ENCODE assay signal across 13 mouse cellular contexts in genomic region chr8:45917040-45917679, GRCm38 (mm10). TPM values are rescaled to one million over a fixed set of nuclear protein-coding genes. Genes with fewer than 3 reads are reported as not detected.
DNase-seq lines count a peak whose midpoint lies in the region; ATAC-seq and TF ChIP-seq lines count a peak whose summit lies in the region.
"Had no signal": no experiment of that assay in that cellular context is flagged by ENCODE, and none has a peak within 500 bp of the region (broad histone marks: within the 10 kb centered on the region; RNA-seq: fewer than 3 reads in every experiment).

No protein-coding gene starts in this region.

- peaks cover 6% of the 10 kb centered on the region; the same call in 1 of the 2 replicates for H3K4me1 ChIP-seq in limb, embryonic 14.5 days (ENCODE audit: control insufficient read depth, insufficient read depth, low read length)
- H3K4me1 ChIP-seq in midbrain, embryonic 14.5 days (ENCODE audit: control insufficient read depth, insufficient read depth, low read length) = no peaks in the 10 kb centered on the region
- no peaks in the 10 kb centered on the region for H3K4me1 ChIP-seq in intestine, embryonic 16.5 days (ENCODE audit: control insufficient read depth, insufficient read depth, low read length)
- H3K4me1 ChIP-seq: liver, embryonic 13.5 days had no signal

- peak; percentile 59 for ATAC-seq in limb, embryonic 14.5 days (ENCODE audit: low FRiP score, low read depth)
- no peak for ATAC-seq in midbrain, embryonic 14.5 days (ENCODE audit: low FRiP score, low TSS enrichment)
- ATAC-seq in intestine, embryonic 16.5 days = no peak

- 32% methylated on average over 19 of the region's 20 CpGs for WGBS in limb, embryonic 14.5 days
- 80% methylated on average over 20 of the region's 20 CpGs for WGBS in midbrain, embryonic 14.5 days
- WGBS in intestine, embryonic 16.5 days = 71% methylated on average over 20 of the region's 20 CpGs

- no peaks in the 10 kb centered on the region for H3K36me3 ChIP-seq in limb, embryonic 14.5 days (ENCODE audit: control insufficient read depth, insufficient read depth, low read length)
- no peaks in the 10 kb centered on the region for H3K36me3 ChIP-seq in midbrain, embryonic 14.5 days (ENCODE audit: control insufficient read depth, insufficient read depth, low read length)
- no peaks in the 10 kb centered on the region for H3K36me3 ChIP-seq in intestine, embryonic 16.5 days (ENCODE audit: control insufficient read depth, insufficient read depth, low read length)
- H3K36me3 ChIP-seq: hindbrain, embryonic 10.5 days; liver, embryonic 13.5 days had no signal

- no peaks in the 10 kb centered on the region for H3K27me3 ChIP-seq in limb, embryonic 14.5 days (ENCODE audit: control insufficient read depth, insufficient read depth, low read length)
- no peaks in the 10 kb centered on the region for H3K27me3 ChIP-seq in midbrain, embryonic 14.5 days (ENCODE audit: control insufficient read depth, insufficient read depth, low read length)
- no peaks in the 10 kb centered on the region for H3K27me3 ChIP-seq in intestine, embryonic 16.5 days (replicated peaks; ENCODE audit: control insufficient read depth, insufficient read depth, low read length)
- H3K27me3 ChIP-seq: liver, embryonic 13.5 days had no signal

- H3K9me3 ChIP-seq in limb, embryonic 14.5 days (ENCODE audit: control insufficient read depth, low read length) = no peaks in the 10 kb centered on the region
- H3K9me3 ChIP-seq in midbrain, embryonic 14.5 days (ENCODE audit: control insufficient read depth, low read length) = no peaks in the 10 kb centered on the region
- H3K9me3 ChIP-seq in intestine, embryonic 16.5 days (ENCODE audit: control insufficient read depth, low read length) = no peaks in the 10 kb centered on the region
- H3K9me3 ChIP-seq: hindbrain, embryonic 10.5 days; liver, embryonic 13.5 days had no signal

- H3K9ac ChIP-seq in limb, embryonic 14.5 days (ENCODE audit: low read depth, low read length, severe bottlenecking) = no peak overlapping the region
- H3K9ac ChIP-seq in midbrain, embryonic 14.5 days (replicated peaks; ENCODE audit: low read length) = no peak overlapping the region
- no peak overlapping the region for H3K9ac ChIP-seq in intestine, embryonic 16.5 days (ENCODE audit: low read depth, low read length)
- H3K9ac ChIP-seq: liver, embryonic 13.5 days had no signal

- no peak for TF ChIP-seq POLR2A in limb, embryonic 14.5 days (IDR thresholded peaks at IDR 0.05; ENCODE audit: borderline replicate concordance, extremely low read depth, insufficient read depth, insufficient read length)

- DNase-seq in heart, adult 18-20 months = peak; percentile 38 to 42
- DNase-seq in heart, adult 8-10 months (ENCODE audit: low spot score) = no peak
- DNase-seq in R1 (ENCODE audit: low read depth, low spot score) = peak; percentile 30
- peak; percentile 10 to 26 for DNase-seq in heart, adult 9 months (ENCODE audit: low spot score in 2 of 2)
- DNase-seq in limb, embryonic 14.5 days (ENCODE audit: low spot score) = peak; percentile 26
- DNase-seq in cerebellum, adult 11-12 months = no peak
- DNase-seq in midbrain, embryonic 14.5 days = no peak
- DNase-seq: layer of hippocampus, adult 9-11 months; liver, embryonic 13.5 days; thymus, postnatal 25 days had no signal

- H3K27ac ChIP-seq in limb, embryonic 14.5 days (replicated peaks; ENCODE audit: low read depth, low read length) = peak overlapping the region; percentile 38; the same call in 1 of the 2 replicates
- no peak overlapping the region for H3K27ac ChIP-seq in midbrain, embryonic 14.5 days (replicated peaks; ENCODE audit: low read depth, low read length)
- H3K27ac ChIP-seq in intestine, embryonic 16.5 days (ENCODE audit: low read length) = no peak overlapping the region
- H3K27ac ChIP-seq: hindbrain, embryonic 10.5 days; liver, embryonic 13.5 days had no signal

- peak overlapping the region; percentile 3; the same call in 1 of the 2 replicates for H3K4me3 ChIP-seq in limb, embryonic 14.5 days (replicated peaks; ENCODE audit: low read length)
- H3K4me3 ChIP-seq in midbrain, embryonic 14.5 days (replicated peaks; ENCODE audit: low read depth, low read length) = no peak overlapping the region
- no peak overlapping the region for H3K4me3 ChIP-seq in intestine, embryonic 16.5 days (ENCODE audit: low read length)
- H3K4me3 ChIP-seq: erythroblast, embryonic 14.5 days; hindbrain, embryonic 10.5 days; liver, embryonic 13.5 days had no signal

- peak overlapping the region; percentile 29 for H3K4me2 ChIP-seq in limb, embryonic 14.5 days (replicated peaks; ENCODE audit: low read depth, low read length, severe bottlenecking)
- no peak overlapping the region for H3K4me2 ChIP-seq in midbrain, embryonic 14.5 days (ENCODE audit: low read length)
- no peak overlapping the region for H3K4me2 ChIP-seq in intestine, embryonic 16.5 days (ENCODE audit: low read depth, low read length)
- H3K4me2 ChIP-seq: liver, embryonic 13.5 days had no signal

RNA-seq across cellular contexts. Expression of gene Ccdc110, which starts 17.3 kb away (rescaled TPM):
- total RNA-seq in heart, adult 18-20 months (2021) = not detected
- not detected for total RNA-seq in heart, adult 8-10 months (2022)
- 0.06 and 0.09 TPM in 2 replicates for polyA plus RNA-seq in limb, embryonic 14.5 days (2012; rRNA removed)
- 0.12 and 0.26 TPM in 2 replicates for polyA plus RNA-seq in limb, embryonic 14.5 days (2014; fragmentation: Nextera tagmentation; extraction: Ambion mirVana)
- polyA plus RNA-seq in midbrain, embryonic 14.5 days (2014; fragmentation: Nextera tagmentation; extraction: Ambion mirVana) = 0.26 and 0.29 TPM in 2 replicates
- not detected in 2 replicates for polyA plus RNA-seq in intestine, embryonic 16.5 days (2015; fragmentation: Nextera tagmentation; extraction: Ambion mirVana)
- polyA plus RNA-seq: erythroblast, embryonic 14.5 days; hindbrain, embryonic 10.5 days; liver, embryonic 13.5 days had no signal

RNA-seq across cellular contexts. Expression of gene Pdlim3, which starts 31.9 kb away (rescaled TPM):
- total RNA-seq in heart, adult 18-20 months (2021) = 10 to 100 TPM; 21.9 to 30.0 TPM
- 10 to 100 TPM; 23.9 to 33.3 (median 28.1) TPM for total RNA-seq in heart, adult 8-10 months (2022)
- polyA plus RNA-seq in limb, embryonic 14.5 days (2012; rRNA removed) = 73.8 and 74.1 TPM in 2 replicates
- polyA plus RNA-seq in limb, embryonic 14.5 days (2014; fragmentation: Nextera tagmentation; extraction: Ambion mirVana) = 75.3 and 81.6 TPM in 2 replicates
- polyA plus RNA-seq in midbrain, embryonic 14.5 days (2014; fragmentation: Nextera tagmentation; extraction: Ambion mirVana) = 30.5 and 30.7 TPM in 2 replicates
- polyA plus RNA-seq in intestine, embryonic 16.5 days (2015; fragmentation: Nextera tagmentation; extraction: Ambion mirVana) = 94.0 and 97.7 TPM in 2 replicates
- polyA plus RNA-seq: erythroblast, embryonic 14.5 days had no signal

RNA-seq across cellular contexts. Expression of gene 1700029J07Rik, which starts 57.9 kb away (rescaled TPM):
- total RNA-seq in heart, adult 18-20 months (2021) = 1 to 10 TPM in 1 of 2 experiments, under 1 TPM in 1; 0.37 to 1.3 TPM
- 1 to 10 TPM in 1 of 4 experiments, under 1 TPM in 3; 0.35 to 1.1 (median 0.58) TPM for total RNA-seq in heart, adult 8-10 months (2022)
- 2.6 and 5.2 TPM in 2 replicates for polyA plus RNA-seq in limb, embryonic 14.5 days (2012; rRNA removed)
- polyA plus RNA-seq in limb, embryonic 14.5 days (2014; fragmentation: Nextera tagmentation; extraction: Ambion mirVana) = 1.9 and 2.5 TPM in 2 replicates
- polyA plus RNA-seq in midbrain, embryonic 14.5 days (2014; fragmentation: Nextera tagmentation; extraction: Ambion mirVana) = 4.0 and 4.5 TPM in 2 replicates
- polyA plus RNA-seq in intestine, embryonic 16.5 days (2015; fragmentation: Nextera tagmentation; extraction: Ambion mirVana) = 2.2 and 2.4 TPM in 2 replicates
- polyA plus RNA-seq: erythroblast, embryonic 14.5 days had no signal

RNA-seq across cellular contexts. Expression of gene Ufsp2, which starts 58.2 kb away (rescaled TPM):
- total RNA-seq in heart, adult 18-20 months (2021) = 10 to 100 TPM; 31.2 to 33.1 TPM
- total RNA-seq in heart, adult 8-10 months (2022) = 10 to 100 TPM; 26.5 to 32.9 (median 27.4) TPM
- polyA plus RNA-seq in limb, embryonic 14.5 days (2012; rRNA removed) = 51.5 and 62.3 TPM in 2 replicates
- 81.9 and 92.5 TPM in 2 replicates for polyA plus RNA-seq in limb, embryonic 14.5 days (2014; fragmentation: Nextera tagmentation; extraction: Ambion mirVana)
- 58.6 and 62.9 TPM in 2 replicates for polyA plus RNA-seq in midbrain, embryonic 14.5 days (2014; fragmentation: Nextera tagmentation; extraction: Ambion mirVana)
- polyA plus RNA-seq in intestine, embryonic 16.5 days (2015; fragmentation: Nextera tagmentation; extraction: Ambion mirVana) = 78.0 and 83.1 TPM in 2 replicates

Comparison
In these comparisons a context has a peak if more than half of its experiments do, and no peak if none do; other contexts are left out.
1. DNase-seq: peak in heart, adult 18-20 months (2 of 2), R1 (single experiment), heart, adult 9 months (2 of 2) and limb, embryonic 14.5 days (single experiment); none in heart, adult 8-10 months (single experiment), cerebellum, adult 11-12 months (single experiment) and midbrain, embryonic 14.5 days (single experiment).